Mouse (Mus musculus): ENCODE results near the gene Parp3.

GRCm38 (mm10) chr9:106478101-106478500, 1.4 kb upstream of the Parp3 start:
- TF ChIP-seq CTCF (IDR thresholded peaks at IDR 0.05; ENCODE audit: low read depth, low read length) (no peak), GATA2 (IDR thresholded peaks at IDR 0.05; ENCODE audit: borderline replicate concordance, low read depth, low read length) (no peak)

Data from G1E (cell line).